Comparison of ENCODE assay signal across 8 mouse cellular contexts in the genomic region with DNA sequence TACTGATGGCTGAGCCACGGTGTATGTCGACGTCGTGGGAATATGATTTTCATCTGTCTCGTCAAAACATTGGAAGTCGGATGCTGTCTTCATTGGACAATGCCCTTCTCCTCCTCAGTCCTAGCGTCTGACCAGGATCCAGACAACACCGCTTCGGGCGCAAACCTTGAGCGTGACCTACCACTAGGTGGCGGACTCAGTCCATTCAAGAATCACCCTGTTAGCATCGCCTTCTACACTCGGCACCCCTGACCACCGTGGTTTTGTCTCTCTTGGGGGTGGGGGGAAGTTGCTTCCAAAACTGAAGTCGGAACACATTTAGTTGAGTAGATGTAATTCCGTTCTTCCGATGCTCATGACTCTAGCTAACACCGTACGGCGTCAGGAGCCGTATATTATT. TPM values are rescaled to one million over a fixed set of nuclear protein-coding genes. Genes with fewer than 3 reads are reported as not detected.
A peak's percentile ranks its signal among the peaks of the same experiment; 100 is the strongest.
DNase-seq lines count a peak whose midpoint lies in the region; ATAC-seq and TF ChIP-seq lines count a peak whose summit lies in the region.

No protein-coding gene starts in this region.

- H3K4me3 ChIP-seq in CH12.LX (replicated peaks in 1 of 3; ENCODE audit: low read depth in 2 of 3, low read length in 2 of 3, poor library complexity in 1 of 3), result peak overlapping the region in 2 of 3 experiments; percentile 23 to 41
- H3K4me3 ChIP-seq in forebrain, embryonic 15.5 days, result peak overlapping the region; percentile 75
- peak overlapping the region; percentile 46 for H3K4me3 ChIP-seq in liver, embryonic 15.5 days (replicated peaks)
- peak overlapping the region; percentile 37 for H3K4me3 ChIP-seq in stomach, embryonic 14.5 days (ENCODE audit: low read depth, low read length)

- DNase-seq in CH12.LX (ENCODE audit: extremely low read depth), result peak; percentile 91
- DNase-seq in cerebellum, adult 11 months, result peak; percentile 90
- DNase-seq in heart, postnatal 14 days, result peak; percentile 91 to 95
- peak; percentile 94 for DNase-seq in kidney, postnatal 4 days
- DNase-seq in neural tube, embryonic 10.5 days (ENCODE audit: extremely low spot score, low spot score), result peak; percentile 90

- peak; percentile 51 for ATAC-seq in forebrain, embryonic 15.5 days (replicated peaks)
- ATAC-seq in liver, embryonic 15.5 days (ENCODE audit: insufficient read depth), result no peak
- peak; percentile 53; the same call in 1 of the 2 replicates for ATAC-seq in stomach, embryonic 14.5 days (ENCODE audit: insufficient number of reproducible peaks, insufficient read depth, low FRiP score, low read depth)

- peaks cover 43% of the 10 kb centered on the region for H3K27me3 ChIP-seq in CH12.LX (replicated peaks)
- H3K27me3 ChIP-seq in forebrain, embryonic 15.5 days, result peaks cover 19% of the 10 kb centered on the region; the same call in 1 of the 2 replicates
- H3K27me3 ChIP-seq in liver, embryonic 15.5 days, result peaks cover 100% of the 10 kb centered on the region
- 0 out of 2 replicates have a peak, but pooled peaks cover 2% of the 10 kb centered on the region for H3K27me3 ChIP-seq in stomach, embryonic 14.5 days (ENCODE audit: control insufficient read depth, insufficient read depth, low read length)

- dilution Hi-C loops in CH12.LX (cut with MboI; ENCODE audit: extremely low pct_ligation_motif_present, extremely low pct_unique_long_range_greater_than_20kb, low sequenced_read_pairs), result no loop called here

- intact Hi-C loops in heart, postnatal 14 days (cut with DNase I), result loop anchor here (10.0 kb wide), 3 partner anchors 641 to 751 kb away; no protein-coding TSS in a partner anchor

- in situ Hi-C loops in CH12.LX (cut with MboI; ENCODE audit: low pct_ligation_motif_present, low pct_unique_long_range_greater_than_20kb, low sequenced_read_pairs), result loop anchor here (5.0 to 25.0 kb wide), 5 partner anchors 653 to 1278 kb away; no protein-coding TSS in a partner anchor

- TF ChIP-seq POLR2A in CH12.LX (IDR thresholded peaks at IDR 0.05; ENCODE audit: low read depth, low read length), result no peak

- H3K4me1 ChIP-seq in CH12.LX (ENCODE audit: control insufficient read depth in 1 of 2, insufficient read depth in 2 of 2), result peaks cover 6 to 32% of the 10 kb centered on the region in 2 experiments
- peaks cover 68% of the 10 kb centered on the region for H3K4me1 ChIP-seq in forebrain, embryonic 15.5 days
- H3K4me1 ChIP-seq in liver, embryonic 15.5 days (replicated peaks), result peaks cover 34% of the 10 kb centered on the region
- H3K4me1 ChIP-seq in stomach, embryonic 14.5 days (ENCODE audit: control insufficient read depth, insufficient read depth, low read length), result peaks cover 38% of the 10 kb centered on the region

- TF ChIP-seq RAD21 in CH12.LX (IDR thresholded peaks at IDR 0.05; ENCODE audit: low read depth, low read length), result no peak; the same call in none of the 2 replicates

- no peaks in the 10 kb centered on the region for H3K79me2 ChIP-seq in CH12.LX (replicated peaks; ENCODE audit: control insufficient read depth, extremely low read depth, insufficient read depth, poor library complexity, severe bottlenecking)

- peak overlapping the region; percentile 98 for H3K4me2 ChIP-seq in CH12.LX (ENCODE audit: insufficient read depth, low read depth, poor library complexity, severe bottlenecking)
- peak overlapping the region; percentile 76 for H3K4me2 ChIP-seq in forebrain, embryonic 15.5 days (replicated peaks)
- H3K4me2 ChIP-seq in liver, embryonic 15.5 days, result peak overlapping the region; percentile 91
- peak overlapping the region; percentile 98 for H3K4me2 ChIP-seq in stomach, embryonic 14.5 days (replicated peaks; ENCODE audit: low read depth, low read length)

- no peak for TF ChIP-seq EP300 in CH12.LX (IDR thresholded peaks at IDR 0.05; ENCODE audit: low read length)

- H3K9me3 ChIP-seq in CH12.LX (replicated peaks; ENCODE audit: low read length), result no peaks in the 10 kb centered on the region
- H3K9me3 ChIP-seq in forebrain, embryonic 15.5 days, result no peaks in the 10 kb centered on the region
- no peaks in the 10 kb centered on the region for H3K9me3 ChIP-seq in liver, embryonic 15.5 days (replicated peaks)
- no peaks in the 10 kb centered on the region for H3K9me3 ChIP-seq in stomach, embryonic 14.5 days (ENCODE audit: control insufficient read depth, low read depth, low read length)

- no peak overlapping the region; the same call in 1 of the 2 replicates for H3K9ac ChIP-seq in CH12.LX (ENCODE audit: insufficient read depth, low read depth)
- H3K9ac ChIP-seq in forebrain, embryonic 15.5 days (replicated peaks), result peak overlapping the region; percentile 39
- H3K9ac ChIP-seq in liver, embryonic 15.5 days, result peak overlapping the region; percentile 5; the same call in 1 of the 2 replicates
- no peak overlapping the region; the same call in 1 of the 2 replicates for H3K9ac ChIP-seq in stomach, embryonic 14.5 days (replicated peaks; ENCODE audit: low read depth, low read length)

- H3K36me3 ChIP-seq in CH12.LX (replicated peaks in 1 of 2; ENCODE audit: control insufficient read depth in 1 of 2, insufficient read depth in 1 of 2, low read length in 1 of 2), result no peaks in the 10 kb centered on the region
- H3K36me3 ChIP-seq in forebrain, embryonic 15.5 days, result no peaks in the 10 kb centered on the region
- no peaks in the 10 kb centered on the region for H3K36me3 ChIP-seq in liver, embryonic 15.5 days (replicated peaks)
- H3K36me3 ChIP-seq in stomach, embryonic 14.5 days (ENCODE audit: control insufficient read depth, insufficient read depth, low read length), result no peaks in the 10 kb centered on the region

- 1% methylated on average over 22 of the region's 22 CpGs for WGBS in forebrain, embryonic 15.5 days
- WGBS in liver, embryonic 15.5 days (ENCODE audit: insufficient replicate concordance), result under 1% methylated on average over 22 of the region's 22 CpGs
- WGBS in stomach, embryonic 14.5 days, result under 1% methylated on average over 22 of the region's 22 CpGs

- TF ChIP-seq CTCF in CH12.LX (conservative IDR thresholded peaks at IDR 0.05 in 1 of 2, IDR thresholded peaks at IDR 0.05 in 1 of 2; ENCODE audit: low read depth in 2 of 2, low read length in 2 of 2), result peak; percentile 85 to 97; a peak in 3 of 4 replicates

- no peak overlapping the region for H3K27ac ChIP-seq in CH12.LX (ENCODE audit: insufficient read depth, low read depth)
- peak overlapping the region; percentile 29 for H3K27ac ChIP-seq in forebrain, embryonic 15.5 days (replicated peaks)
- peak overlapping the region; percentile 61 for H3K27ac ChIP-seq in liver, embryonic 15.5 days (replicated peaks)
- no peak overlapping the region for H3K27ac ChIP-seq in stomach, embryonic 14.5 days (ENCODE audit: low read length)

TF ChIP-seq in CH12.LX, 34 proteins besides CTCF, POLR2A, EP300 and RAD21 (continues in another document):
- TF ChIP-seq ELF1 (IDR thresholded peaks at IDR 0.05; ENCODE audit: low read depth, low read length) (no peak), MYC (IDR thresholded peaks at IDR 0.05; ENCODE audit: low read depth, low read length) (no peak), ZKSCAN1 (IDR thresholded peaks at IDR 0.05; ENCODE audit: borderline replicate concordance, low read depth, low read length) (no peak), BHLHE40 (IDR thresholded peaks at IDR 0.05; ENCODE audit: low read depth, low read length) (peak; percentile 45; the same call in 1 of the 2 replicates), MEF2A (IDR thresholded peaks at IDR 0.05; ENCODE audit: borderline replicate concordance, low read depth, low read length) (peak; percentile 24; the same call in 1 of the 2 replicates), TCF12 (IDR thresholded peaks at IDR 0.05; ENCODE audit: low read depth, low read length) (0 out of 2 replicates have a peak, but pooled peaks have one; percentile 24), CHD2 (IDR thresholded peaks at IDR 0.05; ENCODE audit: low read length) (peak; percentile 36; the same call in 1 of the 2 replicates), JUN (IDR thresholded peaks at IDR 0.05; ENCODE audit: insufficient read depth, low read depth, low read length) (no peak), ZNF384 (IDR thresholded peaks at IDR 0.05; ENCODE audit: low read depth, low read length) (no peak), USF1 (IDR thresholded peaks at IDR 0.05; ENCODE audit: low read depth, low read length) (no peak; the same call in 1 of the 2 replicates), ETS1 (conservative IDR thresholded peaks at IDR 0.05; ENCODE audit: low read depth, low read length) (no peak), MXI1 (IDR thresholded peaks at IDR 0.05; ENCODE audit: low read depth, low read length) (no peak), SMC3 (IDR thresholded peaks at IDR 0.05; ENCODE audit: low read depth, low read length) (peak; percentile 88), MAX (IDR thresholded peaks at IDR 0.05; ENCODE audit: low read length) (peak; percentile 26; the same call in 1 of the 2 replicates), ZC3H11A (IDR thresholded peaks at IDR 0.05; ENCODE audit: low read depth, low read length) (peak; percentile 81)

RNA-seq across cellular contexts. Expression of a gene that starts 4.1 kb away (rescaled TPM):
- total RNA-seq in CH12.LX (2012; rRNA removed) (not detected in 2 replicates), CH12.LX (2014; rRNA removed) (not detected in 2 replicates)
- polyA plus RNA-seq in CH12.LX (2012; ENCODE audit: insufficient read length, low read depth), result not detected in 2 replicates
- polyA plus RNA-seq in forebrain, embryonic 15.5 days (2015; fragmentation: Nextera tagmentation; extraction: Ambion mirVana), result 17.2 TPM in 1 of 2 replicates, not detected in the other
- total RNA-seq in heart, postnatal 14 days (2021), result not detected
- not detected in 2 replicates for polyA plus RNA-seq in liver, embryonic 15.5 days (2015; fragmentation: Nextera tagmentation; extraction: Ambion mirVana)
- not detected in 2 replicates for polyA plus RNA-seq in stomach, embryonic 14.5 days (2014; fragmentation: Nextera tagmentation; extraction: Ambion mirVana)

RNA-seq across cellular contexts. Expression of a gene that starts 4.5 kb away (rescaled TPM):
- 0.17 and 0.25 TPM in 2 replicates for total RNA-seq in CH12.LX (2012; rRNA removed)
- 0.20 and 0.27 TPM in 2 replicates for total RNA-seq in CH12.LX (2014; rRNA removed)
- polyA plus RNA-seq in CH12.LX (2012; ENCODE audit: insufficient read length, low read depth), result 0.60 and 0.72 TPM in 2 replicates
- polyA plus RNA-seq in forebrain, embryonic 15.5 days (2015; fragmentation: Nextera tagmentation; extraction: Ambion mirVana), result 1.6 and 2.6 TPM in 2 replicates
- total RNA-seq in heart, postnatal 14 days (2021), result 10 to 100 TPM; 14.9 to 17.4 TPM
- polyA plus RNA-seq in liver, embryonic 15.5 days (2015; fragmentation: Nextera tagmentation; extraction: Ambion mirVana), result 0.25 and 0.33 TPM in 2 replicates
- polyA plus RNA-seq in stomach, embryonic 14.5 days (2014; fragmentation: Nextera tagmentation; extraction: Ambion mirVana), result 1.4 and 1.5 TPM in 2 replicates

RNA-seq across cellular contexts. Expression of a gene that starts 52.0 kb away (rescaled TPM):
- total RNA-seq in CH12.LX (2012; rRNA removed), result not detected in 2 replicates
- not detected in 2 replicates for total RNA-seq in CH12.LX (2014; rRNA removed)
- not detected in 2 replicates for polyA plus RNA-seq in CH12.LX (2012; ENCODE audit: insufficient read length, low read depth)
- not detected in 2 replicates for polyA plus RNA-seq in forebrain, embryonic 15.5 days (2015; fragmentation: Nextera tagmentation; extraction: Ambion mirVana)
- total RNA-seq in heart, postnatal 14 days (2021), result not detected
- not detected in 2 replicates for polyA plus RNA-seq in liver, embryonic 15.5 days (2015; fragmentation: Nextera tagmentation; extraction: Ambion mirVana)
- polyA plus RNA-seq in stomach, embryonic 14.5 days (2014; fragmentation: Nextera tagmentation; extraction: Ambion mirVana), result not detected in 2 replicates

Comparison
In these comparisons a context has a peak if more than half of its experiments do, and no peak if none do; other contexts are left out.
1. H3K27ac ChIP-seq: peak in forebrain, embryonic 15.5 days (single experiment) and liver, embryonic 15.5 days (single experiment); none in CH12.LX (single experiment) and stomach, embryonic 14.5 days (single experiment).
2. H3K9ac ChIP-seq: peak in forebrain, embryonic 15.5 days (single experiment) and liver, embryonic 15.5 days (single experiment); none in CH12.LX (single experiment) and stomach, embryonic 14.5 days (single experiment).
3. Peak in every context shown above with its lines, with median percentiles within 50 percentile points of each other: DNase-seq, H3K4me2 ChIP-seq and H3K4me3 ChIP-seq.